Mouse (Mus musculus) spleen, postnatal 36 days (tissue): ENCODE results near the gene Dlk2.

ENCODE experiments used
- DNase-seq, 2 experiments: peaks; one replicate each; pipeline ENCODE4 v3.0.0; 2022; ENCODE audit warnings: low spot score in 2 of 2, mixed read lengths in 1 of 2

The Dlk2 gene

DNA sequence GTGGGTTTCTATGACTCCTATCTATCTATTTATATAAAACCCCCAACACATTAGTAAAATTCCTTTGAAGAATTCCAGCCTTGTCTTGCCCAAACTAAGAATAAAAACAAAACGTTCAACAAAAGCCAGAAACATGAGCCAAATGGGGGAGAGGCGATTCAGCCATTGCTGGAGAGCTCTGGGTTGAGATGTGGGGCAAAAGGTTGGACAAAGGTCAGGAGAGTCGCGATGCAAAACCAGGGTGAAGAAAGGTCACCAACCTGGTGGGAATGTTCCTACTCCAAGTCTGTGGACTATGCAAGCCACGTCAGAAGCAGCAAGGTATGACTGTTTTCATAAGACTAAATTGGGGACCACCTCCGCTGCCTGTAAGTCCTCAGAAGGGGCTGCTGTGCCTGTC lies 23.3 kb downstream of the Dlk2 start:
- DNase-seq: no peak

DNA sequence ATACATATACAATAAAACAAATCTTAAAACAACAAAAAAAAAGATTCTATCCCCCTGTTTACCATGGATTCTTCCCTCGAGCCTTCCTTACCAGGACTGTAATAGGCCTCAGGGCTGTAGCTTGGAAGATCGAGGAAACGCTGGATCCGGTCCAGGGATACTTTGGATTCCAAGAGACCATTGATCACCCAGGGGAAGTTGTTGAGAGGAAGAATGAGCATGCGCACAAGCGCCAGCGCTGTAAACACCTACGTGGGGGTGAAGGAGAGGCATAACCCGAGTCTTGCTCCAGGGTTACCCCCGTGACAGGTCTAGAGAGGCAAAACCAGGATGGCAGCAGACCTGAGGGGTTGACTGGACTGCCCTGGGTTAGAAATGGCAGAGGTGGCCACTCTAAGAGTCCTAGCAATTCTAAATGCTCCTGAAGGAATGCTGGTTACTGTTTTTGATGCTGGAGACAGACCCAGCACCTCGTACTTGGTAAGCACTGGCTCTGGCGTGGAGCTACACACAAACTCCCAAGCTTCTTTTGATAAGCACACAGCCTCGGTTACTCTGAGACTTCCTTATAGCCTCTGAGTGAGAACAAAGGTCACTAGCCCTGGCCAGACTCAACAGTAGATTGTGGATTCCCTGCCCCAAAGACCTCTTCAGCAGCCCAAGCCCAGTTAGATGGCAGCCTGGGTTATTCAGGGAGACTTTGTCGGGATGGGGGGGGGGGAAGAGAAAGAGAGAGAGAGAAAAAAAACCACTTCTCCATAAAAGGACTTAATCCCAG lies 25.0 kb downstream of the Dlk2 start:
- no peak for DNase-seq

DNA sequence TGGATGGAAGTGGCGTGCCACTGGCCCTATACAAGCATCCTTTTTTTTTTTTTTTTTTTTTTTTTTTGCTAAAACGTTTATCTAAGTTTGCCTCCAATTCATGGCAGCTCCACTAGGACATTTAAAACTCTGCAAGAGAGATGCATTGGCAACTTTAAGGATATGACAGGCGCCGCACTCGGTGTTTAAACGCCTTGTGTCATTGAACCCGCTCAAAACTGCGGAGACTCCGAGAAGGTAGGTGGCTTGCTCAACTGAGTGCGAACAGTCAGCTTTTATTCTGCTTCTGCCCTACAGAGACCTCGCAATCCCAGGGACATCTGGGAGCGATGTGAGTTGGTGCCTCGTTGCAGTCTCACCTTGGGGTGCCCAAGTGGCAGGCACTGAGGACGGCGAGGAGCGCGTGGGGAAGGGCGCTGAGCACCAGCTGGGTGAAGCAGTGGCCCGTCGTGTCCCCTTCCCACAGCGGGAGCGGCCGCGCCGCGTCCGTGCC lies 30.2 kb downstream of the Dlk2 start:
- no peak for DNase-seq

DNA sequence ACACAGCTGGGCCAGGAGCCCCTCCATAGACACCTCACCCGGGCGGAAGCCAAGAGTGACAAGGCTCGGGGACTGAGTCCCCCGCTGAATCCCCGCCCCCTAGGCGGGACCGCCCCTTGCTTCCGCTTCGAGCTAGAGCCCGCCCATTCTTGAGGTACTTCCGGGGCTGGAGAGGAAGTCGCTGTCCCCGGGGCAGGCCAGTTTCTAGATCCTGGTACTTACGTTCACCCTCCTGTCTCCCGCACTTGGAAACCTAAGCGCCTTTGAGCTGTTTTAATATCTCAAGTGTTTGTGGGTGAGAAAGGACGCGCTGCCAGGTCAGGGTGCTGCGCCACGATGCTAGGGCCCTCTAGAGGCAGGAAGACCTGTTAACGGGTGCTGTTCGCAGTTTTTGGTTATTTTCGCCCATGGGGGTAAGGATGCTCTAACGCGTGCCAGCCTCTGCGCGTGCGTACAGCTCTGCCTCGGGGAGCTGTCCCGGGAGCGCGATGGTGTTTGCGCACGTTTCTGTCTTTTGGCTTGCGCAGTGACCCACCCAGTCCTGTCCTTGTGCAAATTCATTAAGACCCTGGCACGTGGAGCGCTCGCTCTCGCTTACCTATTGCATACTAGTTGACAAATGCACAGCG lies 30.8 kb downstream of the Dlk2 start, which contains the start of gene Abcc10:
Gene Abcc10 (minus strand): TSS at position 447 of the 629 bp plus-strand sequence.
- DNase-seq: peak; percentile 98

DNA sequence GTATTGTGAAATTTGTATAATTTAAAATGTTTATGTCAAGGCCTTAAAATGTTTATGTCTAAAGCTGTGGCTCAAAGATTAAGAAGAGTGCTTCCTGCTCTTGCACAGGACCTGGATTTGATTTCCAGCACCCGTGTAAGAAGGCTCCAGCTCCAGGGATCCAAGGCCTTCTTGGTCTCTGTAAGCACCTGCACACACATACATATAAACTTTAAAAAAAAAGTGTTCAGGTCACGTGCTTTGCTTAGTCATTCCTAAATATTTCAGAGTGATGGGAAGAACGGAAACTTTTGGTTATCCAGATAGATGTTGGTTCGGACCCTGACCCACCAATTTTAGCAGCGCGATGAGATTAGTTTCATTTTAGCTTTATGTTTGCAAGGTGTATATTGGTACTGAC lies 31.5 kb downstream of the Dlk2 start:
- no peak for DNase-seq

DNA sequence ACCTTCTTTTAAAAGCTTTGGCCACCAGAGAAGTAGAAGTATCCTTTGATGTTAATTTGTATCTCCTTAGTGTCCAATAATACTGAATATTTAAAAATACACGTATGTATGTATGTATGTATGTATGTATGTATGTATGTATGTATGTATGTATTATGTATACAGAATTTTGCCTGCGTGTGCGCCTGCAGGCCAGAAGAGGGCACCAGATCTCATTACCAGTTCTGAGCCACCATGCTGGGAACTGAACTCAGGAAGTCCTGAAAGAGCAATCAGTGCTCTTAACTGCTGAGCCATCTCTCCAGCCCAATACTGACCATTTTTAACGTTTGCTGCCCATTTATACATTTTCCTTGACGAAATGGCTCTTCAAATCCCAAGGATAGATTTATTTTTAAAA lies 39.3 kb downstream of the Dlk2 start:
- no peak for DNase-seq

DNA sequence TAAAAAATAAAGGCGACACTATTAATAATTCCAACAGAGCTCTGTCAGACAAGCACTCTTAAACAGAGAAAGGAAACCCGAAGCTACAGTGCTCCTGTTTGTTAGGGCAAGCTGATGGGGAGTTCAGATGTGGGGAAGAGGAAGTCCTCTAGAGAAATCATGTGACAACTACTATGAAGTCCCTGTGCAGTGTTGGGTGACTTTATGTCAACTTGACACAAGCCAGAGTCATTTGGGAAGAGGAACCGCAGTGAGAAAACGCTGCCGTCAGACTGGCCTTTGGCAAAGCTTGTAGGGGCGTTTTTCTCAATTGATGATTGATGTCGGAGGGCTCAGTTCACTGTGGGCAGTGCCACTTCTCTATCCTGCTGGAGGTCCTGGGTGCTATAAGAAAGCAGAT lies 44.0 kb downstream of the Dlk2 start:
- DNase-seq: peak; percentile 59 to 65

DNA sequence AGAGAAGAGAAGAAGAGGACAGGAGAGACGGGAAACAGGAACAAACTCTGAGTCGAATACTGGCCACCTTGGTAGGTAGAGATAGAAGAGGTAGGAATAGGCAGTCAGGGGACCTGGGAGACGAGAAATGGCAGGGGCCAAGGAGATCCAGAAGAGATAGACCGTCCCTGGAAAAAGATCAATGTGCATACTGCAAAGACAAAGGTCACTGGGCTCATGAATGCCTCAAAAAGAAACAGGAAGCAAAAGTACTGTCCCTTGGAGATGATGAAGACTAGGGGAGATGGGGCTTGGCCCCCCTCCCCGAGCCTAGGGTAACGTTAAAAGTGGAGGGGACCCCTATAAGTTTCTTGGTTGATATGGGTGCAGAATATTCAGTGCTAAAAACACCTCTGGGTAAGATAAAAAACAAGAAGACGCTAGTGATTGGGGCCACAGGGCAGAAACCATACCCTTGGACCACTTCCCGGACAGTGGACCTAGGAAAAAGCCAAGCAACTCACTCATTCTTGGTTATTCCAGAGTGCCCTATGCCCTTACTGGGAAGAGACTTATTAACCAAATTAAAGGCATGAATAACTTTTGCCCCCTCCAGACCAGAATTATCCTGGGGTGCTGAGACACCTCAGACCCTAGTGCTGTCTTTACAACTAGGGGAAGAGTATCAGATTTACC lies 53.9 kb downstream of the Dlk2 start:
- no peak for DNase-seq
